Mouse (Mus musculus) left cerebral cortex, adult 9 months (tissue): ENCODE measurements around the gene Slc8b1.
A peak's percentile ranks its signal among the peaks of the same experiment; 100 is the strongest.
"Not testable (repeated sequence)": the region's sequence is repeated elsewhere in the genome, so short reads cannot be mapped to it uniquely, and the experiment has no call there.

Source experiments
- DNase-seq, 2 experiments: peaks; one replicate each; pipeline ENCODE4 v3.0.0; 2022; ENCODE audit warnings: low spot score in 2 of 2

Slc8b1 gene

DNA sequence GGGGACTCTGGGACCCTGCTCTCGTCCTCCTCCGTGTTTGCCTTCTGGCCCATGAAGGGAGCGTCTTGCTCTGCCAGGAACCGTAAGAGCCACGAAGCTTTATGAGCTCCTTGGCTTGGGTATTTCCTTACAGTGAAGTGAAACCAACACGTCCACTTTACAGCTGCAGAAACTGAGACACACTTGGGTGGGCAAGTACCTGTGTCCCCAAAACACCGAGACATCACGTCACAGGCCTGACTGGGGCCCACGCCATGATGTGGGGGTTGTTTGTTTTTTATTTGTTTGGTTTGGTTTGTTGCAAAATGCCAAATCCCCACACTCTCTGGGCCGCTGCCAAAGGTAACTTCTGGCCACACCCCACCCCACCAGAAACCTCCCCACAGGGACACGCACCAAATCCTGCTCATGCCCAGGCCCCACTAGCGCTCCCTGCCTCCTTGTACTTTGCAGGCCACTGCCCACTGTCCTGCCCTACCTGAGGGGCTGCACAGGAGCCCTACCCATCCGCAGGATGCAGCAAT, 15.2 kb upstream of the Slc8b1 start:
- DNase-seq = no peak

DNA sequence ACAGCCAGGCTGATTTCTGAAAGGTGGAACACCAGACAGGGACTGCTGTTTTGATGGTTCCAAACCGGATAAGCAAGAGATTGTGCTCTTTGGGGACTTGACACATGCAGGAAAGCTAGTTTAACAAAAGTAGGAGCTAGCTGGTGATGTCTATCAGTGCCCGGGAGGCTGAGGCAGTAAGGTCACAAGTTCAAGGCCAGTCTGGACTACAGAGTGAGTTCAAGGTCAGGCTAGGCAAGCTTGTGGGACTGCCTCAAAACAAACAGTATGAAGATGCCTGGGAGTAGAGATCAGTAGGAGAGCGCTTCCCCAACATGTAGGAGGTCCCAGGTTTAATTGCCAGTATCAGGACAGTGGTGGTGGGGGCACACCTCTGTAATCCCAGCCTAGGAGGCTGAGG, 13.9 kb upstream of the Slc8b1 start:
- DNase-seq = no peak

DNA sequence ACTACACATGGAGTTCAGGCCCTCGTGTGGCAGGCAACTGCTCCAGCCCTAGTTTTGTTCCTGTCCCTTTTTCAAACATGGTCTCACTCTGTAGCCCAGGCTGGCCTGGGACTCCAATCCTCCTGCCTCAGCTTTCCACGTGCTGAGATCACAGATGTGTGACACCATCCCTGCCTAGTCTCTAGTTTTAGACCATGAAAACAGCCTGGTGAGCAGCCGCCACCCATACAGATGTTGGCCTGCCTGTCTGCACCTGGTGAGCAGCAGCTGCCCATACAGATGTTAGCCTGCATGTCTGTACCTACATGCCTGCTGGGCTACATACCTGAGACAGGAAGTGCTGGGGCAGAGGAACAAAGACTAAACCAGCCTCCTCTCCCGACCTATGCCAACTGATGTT, 11.8 kb upstream of the Slc8b1 start:
- DNase-seq = no peak

DNA sequence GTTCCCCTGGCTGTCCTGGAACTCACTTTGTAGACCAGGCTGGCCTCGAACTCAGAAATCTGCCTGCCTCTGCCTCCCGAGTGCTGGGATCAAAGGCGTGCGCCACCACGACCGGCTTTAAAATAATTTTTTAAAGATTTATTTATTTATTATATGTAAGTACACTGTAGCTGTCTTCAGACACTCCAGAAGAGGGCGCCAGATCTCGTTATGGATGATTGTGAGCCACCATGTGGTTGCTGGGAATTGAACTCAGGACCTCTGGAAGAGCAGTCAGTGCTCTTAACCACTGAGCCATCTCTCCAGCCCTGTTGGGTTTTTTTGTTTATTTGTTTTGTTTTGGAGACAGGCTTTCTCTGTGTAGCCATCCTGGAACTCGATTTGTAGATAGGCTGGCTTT, 10.4 kb upstream of the Slc8b1 start:
- not testable (repeated sequence) for DNase-seq

DNA sequence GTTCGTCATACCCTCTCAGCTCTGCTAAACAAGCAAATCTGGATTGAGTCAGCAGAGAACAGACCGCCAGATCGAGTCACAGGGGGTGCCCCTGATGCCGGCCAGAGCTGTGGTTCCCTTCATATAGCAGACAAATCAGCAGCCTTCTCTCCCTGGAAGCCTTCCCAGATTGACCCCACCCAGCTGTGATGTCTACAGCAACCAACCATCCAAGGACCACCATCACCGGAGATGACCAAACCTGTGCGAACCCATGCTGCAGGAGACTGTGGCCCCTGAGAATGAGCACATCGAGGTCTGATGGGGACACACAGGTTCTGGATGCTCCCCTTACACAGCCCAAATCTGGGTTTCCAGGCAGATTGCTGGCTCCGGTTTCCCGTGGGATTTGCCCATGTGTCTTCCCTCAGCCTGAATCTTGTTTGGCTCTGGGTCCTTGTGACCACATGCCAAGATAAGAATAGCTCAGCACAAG, 8.8 kb upstream of the Slc8b1 start:
- peak in 1 of 2 experiments; percentile 44 for DNase-seq

DNA sequence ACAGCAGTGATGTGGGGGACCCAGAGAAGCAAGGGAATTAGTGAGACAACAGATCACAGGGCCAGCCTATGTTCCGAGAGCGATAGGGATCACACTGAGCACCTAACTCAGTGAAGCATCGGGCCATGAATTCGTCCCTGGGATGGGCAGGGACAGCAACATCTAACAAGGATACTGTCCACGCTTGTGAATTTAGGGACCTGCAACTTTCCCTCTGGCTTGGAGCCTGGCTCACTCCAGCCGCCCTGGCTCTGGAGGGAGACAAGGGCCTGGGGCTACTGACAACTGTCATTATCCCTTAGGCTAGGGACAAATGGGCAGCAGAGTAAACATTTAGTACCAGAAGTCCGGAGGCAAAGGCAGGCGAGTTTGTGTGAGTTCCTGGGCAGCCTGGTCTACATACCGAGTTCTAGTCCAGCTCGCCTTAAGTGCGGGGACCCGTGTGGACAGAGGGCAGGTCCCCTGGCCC, 8.3 kb upstream of the Slc8b1 start:
- DNase-seq = no peak

DNA sequence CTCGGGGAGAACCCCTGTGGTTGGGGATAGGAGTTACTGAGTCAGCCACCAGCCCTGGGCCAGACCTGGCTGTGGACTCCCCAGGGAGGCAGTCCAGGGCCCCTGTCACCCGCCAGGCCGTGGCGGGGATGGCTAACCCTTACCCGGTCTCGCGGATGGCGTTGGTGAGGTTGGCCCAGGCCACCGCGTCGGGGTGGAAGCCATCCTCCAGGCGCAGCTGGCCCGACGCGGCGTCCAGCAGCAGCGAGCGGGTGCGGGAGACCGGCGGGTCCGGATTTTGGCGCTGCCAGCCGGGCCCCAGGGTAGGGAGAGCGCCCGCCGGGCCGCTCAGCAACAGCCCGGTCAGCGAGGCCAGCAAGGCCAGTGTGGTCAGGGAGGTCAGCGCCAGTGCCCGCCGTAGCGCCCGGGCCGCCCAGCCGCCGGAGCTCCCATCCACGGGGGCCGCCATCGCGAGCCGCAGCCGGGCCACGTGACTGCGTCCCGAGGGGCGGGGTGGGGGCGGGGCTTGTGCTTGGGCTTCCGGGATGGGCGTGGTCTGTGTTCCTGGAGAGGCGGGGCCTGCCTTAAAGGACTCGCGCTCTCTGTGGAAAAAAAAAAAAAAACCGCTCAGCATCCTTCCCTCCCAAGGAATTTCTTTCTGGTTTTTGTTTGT, 7.7 kb upstream of the Slc8b1 start, which contains the start of gene Plbd2:
TSS of gene Plbd2 (minus strand) at position 482 of the 652 bp plus-strand sequence.
- peak in 1 of 2 experiments; percentile 69 for DNase-seq

DNA sequence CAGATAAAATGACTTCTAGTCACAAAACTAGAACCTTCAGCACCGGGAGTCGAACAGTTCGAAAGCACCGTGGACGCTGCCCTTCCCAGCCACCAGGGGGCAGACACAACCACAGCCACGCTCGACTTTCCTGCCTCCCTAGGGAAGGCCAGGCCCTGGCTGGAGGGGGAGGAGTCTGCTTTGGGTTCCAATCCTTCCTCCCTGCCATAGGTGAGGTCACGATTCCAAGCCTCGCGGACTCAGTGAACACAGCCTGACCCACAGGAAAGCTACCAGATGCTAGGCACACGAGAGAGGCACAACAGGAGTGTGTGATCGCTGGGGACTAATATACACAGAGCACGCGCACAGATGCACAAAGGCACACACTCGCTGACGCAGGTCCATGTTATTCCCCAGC, 5.6 kb upstream of the Slc8b1 start:
- DNase-seq = peak in 1 of 2 experiments; percentile 80

DNA sequence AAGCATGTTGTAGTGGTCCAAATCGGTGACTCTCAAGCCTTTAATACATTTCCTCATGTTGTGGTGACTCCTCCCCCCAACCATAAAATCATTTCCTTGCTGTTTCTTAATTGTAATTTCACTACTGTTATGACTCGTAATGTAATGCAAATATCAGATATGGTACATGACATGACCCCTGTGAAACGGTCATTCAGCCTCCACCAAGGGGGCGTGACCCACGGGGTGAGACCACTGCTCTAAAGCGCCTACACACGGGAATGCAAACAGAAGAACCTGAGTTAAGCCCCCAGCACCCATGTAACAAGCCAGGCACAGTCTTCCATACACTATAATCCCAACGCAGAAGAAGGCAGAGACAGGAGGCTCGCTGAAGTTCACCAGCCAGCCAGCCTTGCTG, 5.2 kb upstream of the Slc8b1 start:
- no peak for DNase-seq

DNA sequence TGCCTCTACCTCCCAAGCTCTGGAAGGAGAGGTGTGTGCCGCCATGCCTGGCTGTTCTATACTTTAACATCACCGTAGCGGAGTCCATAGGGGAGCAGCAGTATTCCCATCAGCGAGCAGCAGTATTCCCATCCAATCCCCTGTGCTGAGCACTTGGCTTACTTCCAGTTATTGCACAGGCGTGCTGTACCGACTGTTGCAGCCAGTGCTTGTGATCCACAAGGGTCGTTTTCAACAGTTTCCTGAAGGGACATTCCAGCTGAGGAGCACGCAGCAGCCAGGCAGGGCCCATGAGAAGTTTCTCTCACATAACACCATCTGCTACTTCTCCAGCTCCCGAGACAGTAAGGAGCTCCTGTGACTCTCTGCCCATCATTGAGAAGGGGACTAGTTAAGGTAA, 4.5 kb upstream of the Slc8b1 start:
- no peak for DNase-seq

DNA sequence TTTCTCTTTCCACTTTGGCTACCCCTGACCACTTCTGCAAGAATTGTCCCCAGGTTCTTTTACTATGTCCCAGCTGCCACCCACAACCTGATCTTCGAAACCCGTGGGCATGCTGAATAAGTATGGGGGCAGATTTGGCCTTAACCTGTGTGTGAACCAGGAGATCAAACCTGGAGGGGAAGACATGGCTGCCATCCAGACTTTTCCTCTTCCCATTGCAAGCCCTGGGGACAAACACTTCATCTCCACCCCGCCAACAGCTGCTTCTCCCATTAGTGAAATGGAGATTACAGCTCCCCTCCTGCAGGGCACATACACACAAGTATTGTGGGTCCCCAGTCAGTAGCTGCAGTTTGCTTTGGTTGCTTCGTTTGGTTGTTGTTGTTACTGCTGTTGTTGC, 3.7 kb upstream of the Slc8b1 start:
- no peak for DNase-seq

DNA sequence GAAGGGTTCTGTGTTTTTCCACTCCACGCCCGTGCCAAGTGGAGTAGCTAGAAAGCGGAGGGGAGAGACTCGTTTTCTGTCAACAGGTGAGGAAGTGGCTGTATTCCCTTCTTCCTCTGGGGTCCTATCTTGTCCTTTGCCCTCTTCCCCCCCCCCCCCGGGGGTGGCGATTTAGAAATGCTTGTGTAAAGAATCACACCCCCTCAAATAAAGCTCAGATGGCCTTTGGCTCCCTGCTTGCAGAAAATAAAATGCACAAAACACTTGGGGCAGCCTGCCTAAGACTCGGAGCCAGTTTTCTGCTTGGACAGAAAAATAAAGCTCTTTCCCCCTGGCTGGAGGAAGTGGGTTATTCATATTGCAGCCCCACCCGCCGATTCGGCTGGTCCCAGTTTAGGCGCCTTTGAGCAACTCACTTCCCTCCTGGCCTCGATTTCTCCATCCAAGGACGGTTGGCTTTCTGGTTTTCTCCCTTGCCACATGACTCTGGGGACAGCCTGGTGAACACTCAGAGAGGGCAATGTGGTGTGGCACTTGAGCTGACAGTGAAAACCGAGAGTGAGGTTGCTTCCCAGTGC, 764 bp downstream of the Slc8b1 start:
- no peak for DNase-seq

DNA sequence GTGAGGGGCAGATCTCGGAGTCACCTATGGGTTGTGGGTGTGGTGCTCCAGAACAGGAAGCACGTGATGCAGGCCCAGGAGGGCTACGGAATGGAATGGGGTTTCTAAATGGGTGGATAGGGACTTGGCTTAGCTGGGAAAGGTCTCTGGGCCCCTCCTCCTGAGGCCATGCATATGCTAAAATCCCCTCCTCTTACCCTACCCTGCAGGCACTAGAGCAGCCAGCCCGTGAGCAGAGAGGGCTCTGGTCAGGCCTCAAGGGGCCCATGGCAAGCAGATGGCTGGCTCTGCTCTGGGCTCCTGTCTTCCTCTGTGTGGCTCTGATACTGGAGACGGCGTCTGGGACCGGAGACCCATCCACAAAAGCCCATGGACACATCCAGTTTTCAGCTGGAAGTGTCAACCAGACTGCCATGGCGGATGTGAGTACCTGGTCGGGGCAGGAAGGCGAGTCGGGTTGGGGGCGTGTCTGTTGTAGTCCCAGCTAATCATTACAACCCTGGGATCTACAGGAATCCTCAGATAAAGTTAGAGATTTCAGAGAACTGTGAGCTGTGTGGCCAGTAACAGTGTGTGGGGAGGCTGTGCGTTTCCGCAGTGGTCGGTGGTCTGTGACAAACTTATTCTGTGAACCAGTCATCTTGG, 2.1 kb downstream of the Slc8b1 start:
- DNase-seq = no peak

DNA sequence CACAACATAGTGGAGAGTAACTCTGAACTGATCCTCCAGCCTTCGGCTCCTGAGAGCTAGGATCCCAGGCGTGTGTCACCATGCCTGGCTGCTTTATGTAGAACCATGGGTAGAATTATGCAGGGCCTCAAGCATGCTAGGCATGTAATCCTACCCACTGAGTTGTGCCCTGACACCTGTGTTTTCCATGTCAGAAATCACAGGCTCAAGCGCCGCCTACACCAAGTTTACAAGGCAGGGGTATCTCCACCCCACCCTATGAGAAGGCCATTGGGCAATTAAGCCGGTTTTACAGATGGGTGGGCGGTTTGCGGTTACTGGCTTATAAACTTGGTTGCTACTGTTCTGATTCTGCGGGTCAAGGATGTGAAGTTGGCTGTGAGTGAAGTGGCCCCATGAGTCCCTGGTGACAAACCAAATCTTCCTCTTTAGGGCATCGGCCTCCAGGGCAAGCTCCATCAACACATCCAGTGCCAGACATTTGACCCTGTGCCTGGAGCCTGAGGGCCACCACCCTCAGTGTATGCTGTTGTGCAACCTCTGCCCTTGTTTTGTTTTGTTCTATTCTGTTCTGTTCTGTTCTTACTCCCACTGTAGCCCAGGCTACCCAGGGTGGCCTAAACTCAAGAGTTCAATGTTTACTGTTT, 3.2 kb downstream of the Slc8b1 start:
- DNase-seq = no peak

DNA sequence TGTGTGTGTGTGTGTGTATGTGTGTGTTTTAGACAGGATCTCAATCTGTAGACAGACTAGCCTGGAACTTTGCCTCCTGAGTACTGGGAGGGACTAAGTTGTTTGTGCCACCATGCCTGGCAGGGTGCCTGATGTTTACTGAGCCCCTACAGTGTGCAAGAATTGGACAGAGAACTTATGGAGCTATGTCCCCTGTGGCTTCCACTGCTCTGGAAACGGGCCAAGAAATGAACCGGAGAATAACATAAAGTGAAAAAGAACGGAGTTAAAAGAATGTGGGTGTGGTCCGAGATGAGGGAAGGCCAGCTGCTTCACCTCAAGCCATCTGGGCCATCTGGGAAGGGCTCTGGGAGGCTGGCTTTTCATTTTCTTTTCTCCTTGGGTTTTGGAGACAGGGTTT, 3.8 kb downstream of the Slc8b1 start:
- no peak for DNase-seq

DNA sequence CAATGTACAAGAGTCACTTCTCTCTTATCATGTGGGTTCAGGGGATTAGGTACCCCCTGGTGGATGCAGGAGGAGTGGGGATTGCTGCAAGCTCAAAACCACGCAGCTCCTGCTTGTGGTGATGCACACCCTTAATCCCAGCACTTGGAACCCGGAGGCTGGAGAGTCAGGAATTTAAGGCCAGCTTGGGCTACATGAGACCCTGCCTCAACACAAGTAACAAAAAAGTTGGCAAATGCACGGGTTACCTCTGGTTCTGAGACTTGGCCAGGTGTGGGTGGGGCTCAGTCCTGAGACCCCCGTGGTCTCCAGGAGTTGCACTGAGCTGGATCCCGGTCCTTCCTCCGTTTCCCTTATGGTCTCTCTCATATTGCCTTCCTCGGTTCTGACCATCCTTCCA, 4.5 kb downstream of the Slc8b1 start:
- DNase-seq = no peak

DNA sequence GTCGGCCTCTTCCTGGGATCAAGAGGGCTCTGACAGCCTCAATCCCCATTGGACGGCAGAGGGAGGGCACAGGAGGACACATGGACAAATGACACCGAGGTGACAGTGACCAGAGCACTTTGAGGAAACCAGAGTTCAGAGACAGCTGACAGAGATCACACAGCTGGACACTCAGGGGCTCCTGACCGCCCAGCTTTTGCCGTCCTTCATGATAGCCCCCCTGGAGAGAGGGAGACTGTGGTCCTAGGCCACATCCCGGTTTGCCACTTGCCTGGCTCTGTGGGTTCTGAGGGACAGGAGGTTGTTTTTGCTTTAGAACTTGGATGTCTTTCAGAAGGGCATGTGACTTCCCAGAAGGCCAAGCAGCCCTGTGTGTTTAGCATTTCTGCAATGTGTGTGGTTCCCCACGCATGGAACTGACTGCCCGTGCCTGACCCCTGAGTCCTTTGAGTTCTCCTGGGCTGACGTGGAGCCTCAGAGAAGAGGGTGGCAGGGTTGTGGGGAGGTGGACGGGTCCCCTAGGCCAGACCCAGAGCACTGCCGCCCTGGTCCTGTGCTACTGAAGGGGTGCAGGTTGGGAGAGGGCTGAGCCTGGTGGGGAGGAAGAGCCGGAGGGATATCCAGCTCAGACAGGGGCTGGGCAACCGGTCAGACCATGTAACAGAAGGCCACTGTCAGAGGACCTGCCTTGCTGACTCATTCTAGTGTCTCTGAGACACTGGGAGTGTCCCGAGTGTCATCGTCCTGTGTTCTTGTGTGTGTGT, 5.4 kb downstream of the Slc8b1 start:
- no peak for DNase-seq

DNA sequence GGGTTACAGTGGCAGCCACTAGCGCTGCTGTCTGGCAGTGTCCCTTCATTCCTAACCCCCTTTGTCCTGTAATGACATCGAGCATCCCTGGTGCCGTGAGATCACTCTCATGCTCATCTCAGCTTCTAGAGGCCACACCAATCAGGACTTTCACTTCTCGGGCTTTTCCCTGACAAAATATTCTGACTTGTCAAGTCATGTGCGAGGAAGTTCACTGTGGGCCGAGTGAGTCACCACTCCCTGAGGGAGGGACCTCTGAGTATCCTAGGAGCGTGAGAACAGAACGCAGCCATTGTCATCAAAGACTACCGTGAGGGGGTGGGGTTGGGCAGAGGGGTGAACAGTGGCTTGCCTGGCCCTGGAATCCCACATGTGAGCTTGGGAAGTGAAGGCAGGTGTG, 6.6 kb downstream of the Slc8b1 start:
- DNase-seq = no peak

DNA sequence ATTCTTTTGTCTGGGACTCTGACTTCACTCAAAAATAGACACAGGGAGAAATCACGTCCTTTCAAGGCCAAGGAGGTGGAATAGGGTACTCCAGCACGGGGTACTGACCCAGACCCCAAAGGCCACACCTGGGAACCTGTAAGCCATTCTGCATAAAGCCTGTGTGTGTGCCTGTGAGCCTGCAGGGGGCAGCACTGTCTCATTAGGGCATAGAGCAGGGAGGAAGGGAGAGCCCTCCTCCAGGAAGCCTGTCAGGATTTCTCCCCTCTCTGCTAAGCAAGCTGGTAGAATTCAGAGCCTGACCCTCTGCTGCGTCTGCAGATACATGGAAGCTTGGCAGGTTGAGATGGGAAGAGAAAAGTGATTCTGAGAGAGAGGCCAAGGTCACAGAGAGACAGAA, 11.7 kb downstream of the Slc8b1 start:
- no peak for DNase-seq

DNA sequence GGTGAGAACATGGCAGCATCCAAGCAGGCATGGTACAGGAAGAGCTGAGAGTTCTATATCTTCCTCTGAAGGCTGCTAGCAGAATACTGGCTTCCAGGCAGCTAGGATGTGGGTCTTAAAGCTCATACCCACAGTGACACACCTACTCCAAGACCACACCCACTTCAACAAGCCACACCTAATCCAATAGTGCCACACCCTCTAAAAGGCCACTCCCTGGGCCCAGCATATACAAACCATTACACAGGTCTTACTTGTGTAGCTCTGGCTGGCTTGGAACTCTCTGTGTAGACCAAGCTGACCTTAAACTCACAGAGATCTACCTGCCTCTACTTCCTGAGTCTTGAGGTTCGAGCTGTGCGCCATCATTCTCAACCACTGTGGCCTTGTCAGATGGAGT, 13.8 kb downstream of the Slc8b1 start:
- DNase-seq = no peak

DNA sequence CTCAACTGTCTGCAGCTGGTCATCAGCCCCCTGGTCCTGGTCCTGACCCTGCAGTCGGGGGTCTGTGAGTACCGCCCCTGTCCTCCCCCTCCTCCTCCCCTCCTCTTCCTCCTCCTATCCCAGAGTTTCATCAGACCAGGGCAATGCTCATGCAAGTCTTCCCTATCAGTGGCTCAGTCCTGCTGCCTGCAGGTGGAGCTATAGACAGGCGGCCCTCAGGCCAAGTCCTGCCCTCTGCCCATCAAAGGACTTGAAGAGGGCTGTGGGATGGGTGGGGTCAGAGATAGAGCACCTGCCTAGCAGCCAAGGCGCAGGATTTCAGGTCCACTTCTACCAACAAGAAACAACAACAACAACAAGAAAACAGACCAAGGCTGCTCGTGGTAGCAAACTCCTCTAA, 14.8 kb downstream of the Slc8b1 start:
- DNase-seq = no peak

DNA sequence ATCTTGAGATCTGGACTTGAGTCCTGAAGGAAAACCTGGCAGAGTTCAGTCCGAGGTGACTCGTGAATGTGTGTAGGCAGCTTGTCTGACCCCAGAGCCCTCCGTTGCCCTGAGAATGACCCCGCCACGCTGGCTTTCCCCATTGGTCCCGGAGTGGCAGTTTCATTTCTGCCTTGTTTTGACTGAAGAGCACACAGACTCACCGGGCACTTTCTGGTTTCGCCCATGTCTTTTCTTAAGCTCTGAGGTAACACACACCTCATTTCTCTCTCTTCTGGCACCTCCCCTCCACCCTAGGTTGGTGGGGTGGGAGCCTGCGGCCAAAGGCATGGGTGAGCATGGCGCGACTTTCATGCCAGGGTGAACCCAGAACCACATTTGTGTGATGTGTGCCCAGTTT, 15.3 kb downstream of the Slc8b1 start:
- no peak for DNase-seq
